Mouse (Mus musculus) brain, embryonic 14.5 days (tissue): ENCODE results near the gene Serpina3f. TPM values are rescaled to one million over a fixed set of nuclear protein-coding genes. Genes with fewer than 3 reads are reported as not detected.

Experiments
- DNase-seq: peaks from one replicate; pipeline ENCODE4 v3.0.0-alpha.2; 2011; ENCODE audit warnings: low read depth
- CTCF ChIP-seq: fragments of 200-500 bp; IDR thresholded peaks from 2 replicates; pipeline ENCODE4 v1.5.1; 2012; ENCODE audit warnings: inconsistent platforms, mild to moderate bottlenecking, moderate library complexity, borderline replicate concordance; ENCODE audit not compliant: insufficient read depth, insufficient read length; ENCODE audit errors: extremely low read depth
- POLR2A ChIP-seq: fragments of 200-500 bp; IDR thresholded peaks from 2 replicates; pipeline ENCODE4 v1.6.1; 2012; ENCODE audit warnings: mild to moderate bottlenecking, inconsistent platforms, borderline replicate concordance; ENCODE audit not compliant: poor library complexity, insufficient read depth, insufficient read length, severe bottlenecking; ENCODE audit errors: extremely low read depth
- polyA plus RNA-seq: library from polyadenylated mRNA; depleted of rRNA; stranded (reverse); fragments of >200 nt; gene quantifications from 2 replicates; pipeline ENCODE4 v1.2.3, GENCODE M21; 2012; rRNA removed

Gene Serpina3f
- polyA plus RNA-seq = 0.10 and 0.15 TPM in 2 replicates

- DNase-seq = no peak
- TF ChIP-seq POLR2A = no peak
- no peak for TF ChIP-seq CTCF
These were observed at the start of gene Serpina3f for GRCm38 (mm10) chr12:104214445-104214753. TSS of gene Serpina3f (plus strand) at chr12:104214544.

- no peak for DNase-seq
- TF ChIP-seq POLR2A = no peak
- TF ChIP-seq CTCF = no peak
These were observed 39.6 kb upstream of the Serpina3f start for GRCm38 (mm10) chr12:104174747-104175146.

GRCm38 (mm10) chr12:104175636-104176035 is 38.7 kb upstream of the Serpina3f start:
- DNase-seq = no peak

GRCm38 (mm10) chr12:104178577-104178976 is 35.8 kb upstream of the Serpina3f start:
- TF ChIP-seq CTCF = no peak
- no peak for TF ChIP-seq POLR2A
- peak; percentile 3 for DNase-seq

More at GRCm38 (mm10) chr12:104175636-104176035, 38.7 kb upstream of the Serpina3f start:
- TF ChIP-seq POLR2A (no peak), CTCF (no peak)

- no peak for DNase-seq
- TF ChIP-seq CTCF = no peak
- TF ChIP-seq POLR2A = no peak
These were observed 35.4 kb upstream of the Serpina3f start for GRCm38 (mm10) chr12:104178987-104179386.

GRCm38 (mm10) chr12:104185046-104185445 is 29.3 kb upstream of the Serpina3f start:
- no peak for TF ChIP-seq CTCF
- no peak for TF ChIP-seq POLR2A
- DNase-seq = no peak

GRCm38 (mm10) chr12:104186041-104186581 is 28.2 kb upstream of the Serpina3f start:
- TF ChIP-seq CTCF = no peak
- no peak for TF ChIP-seq POLR2A
- DNase-seq = peak; percentile 1

GRCm38 (mm10) chr12:104189246-104189645 is 25.1 kb upstream of the Serpina3f start:
- DNase-seq = no peak
- TF ChIP-seq POLR2A (no peak), CTCF (no peak)

- TF ChIP-seq CTCF = no peak
- no peak for TF ChIP-seq POLR2A
- DNase-seq = peak; percentile 2
These were observed 23.5 kb upstream of the Serpina3f start for GRCm38 (mm10) chr12:104190852-104191251.

- peak; percentile 3 for DNase-seq
These were observed 5.2 kb upstream of the Serpina3f start for GRCm38 (mm10) chr12:104209149-104209548.

GRCm38 (mm10) chr12:104209802-104210201 is 4.5 kb upstream of the Serpina3f start:
- TF ChIP-seq CTCF = no peak
- no peak for TF ChIP-seq POLR2A
- no peak for DNase-seq

More at GRCm38 (mm10) chr12:104209149-104209548, 5.2 kb upstream of the Serpina3f start:
- no peak for TF ChIP-seq POLR2A
- peak; percentile 31; the same call in 1 of the 2 replicates for TF ChIP-seq CTCF
